Comparison of ENCODE assay signal across 18 mouse cellular contexts in genomic region chr15:97280776-97281175, GRCm38 (mm10). TPM values are rescaled to one million over a fixed set of nuclear protein-coding genes. Genes with fewer than 3 reads are reported as not detected.
DNase-seq lines count a peak whose midpoint lies in the region; ATAC-seq lines count a peak whose summit lies in the region.
"Had no signal": no experiment of that assay in that cellular context is flagged by ENCODE, and none has a peak within 500 bp of the region (broad histone marks: within the 10 kb centered on the region; RNA-seq: fewer than 3 reads in every experiment).

No protein-coding gene starts in this region.

- H3K27me3 ChIP-seq in hindbrain, embryonic 10.5 days (ENCODE audit: insufficient read depth, poor library complexity, severe bottlenecking), result no peaks in the 10 kb centered on the region
- no peaks in the 10 kb centered on the region for H3K27me3 ChIP-seq in hindbrain, embryonic 16.5 days (replicated peaks; ENCODE audit: control insufficient read depth, insufficient read depth, low read length)
- H3K27me3 ChIP-seq: forebrain, embryonic 15.5 days had no signal

- WGBS in hindbrain, embryonic 10.5 days, result 72% methylated on average over 9 of the region's 9 CpGs
- WGBS in hindbrain, embryonic 16.5 days, result 75% methylated on average over 9 of the region's 9 CpGs

- DNase-seq in hindbrain, embryonic 10.5 days (ENCODE audit: low spot score), result no peak
- peak; percentile 27 for DNase-seq in testis, postnatal 10 days (ENCODE audit: low spot score)
- no peak for DNase-seq in testis, postnatal 14 days (ENCODE audit: low spot score)
- DNase-seq in ZHBTc4 (ENCODE audit: low read depth, low spot score), result peak; percentile 28
- no peak for DNase-seq in yolk sac, embryonic 10.5 days (ENCODE audit: low spot score)
- DNase-seq in urinary bladder, postnatal 14 days (ENCODE audit: low spot score), result no peak
- DNase-seq: adrenal gland, postnatal 14 days; cerebellum, adult 11-12 months; cerebellum, adult 9-10 months; cerebellum, postnatal 36 days; gastrocnemius, postnatal 10 days; heart, postnatal 10 days; kidney, adult 11 months had no signal

- H3K27ac ChIP-seq in hindbrain, embryonic 10.5 days, result 0 out of 2 replicates have a peak overlapping the region, but pooled peaks have one; percentile 12
- H3K27ac ChIP-seq in hindbrain, embryonic 16.5 days (ENCODE audit: low read depth, low read length), result no peak overlapping the region
- H3K27ac ChIP-seq: forebrain, embryonic 15.5 days; hindbrain, embryonic 14.5 days had no signal

- H3K36me3 ChIP-seq in hindbrain, embryonic 10.5 days, result no peaks in the 10 kb centered on the region
- H3K36me3 ChIP-seq in hindbrain, embryonic 16.5 days (ENCODE audit: control insufficient read depth, insufficient read depth, low read length), result no peaks in the 10 kb centered on the region
- H3K36me3 ChIP-seq: forebrain, embryonic 15.5 days; G1E had no signal

- H3K4me2 ChIP-seq in hindbrain, embryonic 16.5 days (ENCODE audit: low read length), result no peak overlapping the region
- H3K4me2 ChIP-seq: forebrain, embryonic 15.5 days; hindbrain, embryonic 14.5 days had no signal

- H3K9me3 ChIP-seq in hindbrain, embryonic 10.5 days, result no peaks in the 10 kb centered on the region
- H3K9me3 ChIP-seq in hindbrain, embryonic 16.5 days (ENCODE audit: control insufficient read depth, low read length), result no peaks in the 10 kb centered on the region
- H3K9me3 ChIP-seq: forebrain, embryonic 15.5 days had no signal

- no peak overlapping the region for H3K9ac ChIP-seq in hindbrain, embryonic 16.5 days (ENCODE audit: low read depth, low read length)
- H3K9ac ChIP-seq: forebrain, embryonic 15.5 days; hindbrain, embryonic 14.5 days had no signal

- H3K4me3 ChIP-seq in hindbrain, embryonic 10.5 days, result no peak overlapping the region
- H3K4me3 ChIP-seq in hindbrain, embryonic 16.5 days (ENCODE audit: low read length), result no peak overlapping the region
- H3K4me3 ChIP-seq: forebrain, embryonic 15.5 days had no signal

- ATAC-seq in hindbrain, embryonic 16.5 days, result no peak
- ATAC-seq: activated CD4-positive, CD25-positive, alpha-beta regulatory T cell, adult 4 months; forebrain, embryonic 15.5 days had no signal

- H3K4me1 ChIP-seq in hindbrain, embryonic 10.5 days (replicated peaks), result peaks cover 22% of the 10 kb centered on the region
- H3K4me1 ChIP-seq in hindbrain, embryonic 16.5 days (ENCODE audit: control insufficient read depth, insufficient read depth, low read depth, low read length), result no peaks in the 10 kb centered on the region; the same call in 1 of the 2 replicates

RNA-seq across cellular contexts. Expression of gene Amigo2, which starts 33.7 kb away (rescaled TPM):
- 5.0 and 5.9 TPM in 2 replicates for polyA plus RNA-seq in hindbrain, embryonic 10.5 days (2016; fragmentation: Nextera tagmentation; extraction: Ambion mirVana)
- polyA plus RNA-seq in hindbrain, embryonic 16.5 days (2015; fragmentation: Nextera tagmentation; extraction: Ambion mirVana), result 10.8 and 11.3 TPM in 2 replicates
- polyA plus RNA-seq: G1E had no signal

RNA-seq across cellular contexts. Expression of gene Pced1b, which starts 33.9 kb away (rescaled TPM):
- 3.4 and 3.5 TPM in 2 replicates for polyA plus RNA-seq in hindbrain, embryonic 10.5 days (2016; fragmentation: Nextera tagmentation; extraction: Ambion mirVana)
- 4.5 and 4.9 TPM in 2 replicates for polyA plus RNA-seq in hindbrain, embryonic 16.5 days (2015; fragmentation: Nextera tagmentation; extraction: Ambion mirVana)

Comparison
In these comparisons a context has a peak if more than half of its experiments do, and no peak if none do; other contexts are left out.
1. DNase-seq: peak in testis, postnatal 10 days (single experiment) and ZHBTc4 (single experiment); none in hindbrain, embryonic 10.5 days (single experiment), testis, postnatal 14 days (single experiment), yolk sac, embryonic 10.5 days (single experiment) and urinary bladder, postnatal 14 days (single experiment).